Mouse (Mus musculus) spleen, postnatal 10 days (tissue): ENCODE data around the gene Cmbl.

Experiments used
- DNase-seq, 2 experiments: peaks; one replicate each; pipeline ENCODE4 v3.0.0; 2021 to 2022; ENCODE audit warnings: low spot score in 2 of 2

Gene Cmbl

DNA sequence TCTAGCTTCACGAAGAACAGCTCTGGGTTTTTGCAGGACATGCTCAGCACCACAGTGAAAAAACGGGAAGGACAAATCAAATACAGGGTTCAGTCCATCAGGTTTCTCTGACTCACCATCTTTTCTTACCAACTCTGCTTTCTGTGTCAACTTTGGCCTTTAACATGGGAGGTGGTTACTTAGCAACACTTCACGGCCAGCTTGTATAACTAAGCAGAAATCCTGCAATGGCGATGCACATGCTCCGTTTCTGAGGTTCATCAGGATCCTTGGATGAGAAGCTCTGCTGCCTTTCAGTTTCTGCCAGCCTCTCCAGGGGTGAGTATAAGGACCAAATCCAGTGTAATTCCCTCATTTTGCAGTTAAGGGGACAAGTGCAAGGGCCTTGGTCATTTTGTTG lies at the start of gene Cmbl:
Cmbl (plus strand) TSS at position 206 of the 400 bp plus-strand sequence.
- no peak for DNase-seq

DNA sequence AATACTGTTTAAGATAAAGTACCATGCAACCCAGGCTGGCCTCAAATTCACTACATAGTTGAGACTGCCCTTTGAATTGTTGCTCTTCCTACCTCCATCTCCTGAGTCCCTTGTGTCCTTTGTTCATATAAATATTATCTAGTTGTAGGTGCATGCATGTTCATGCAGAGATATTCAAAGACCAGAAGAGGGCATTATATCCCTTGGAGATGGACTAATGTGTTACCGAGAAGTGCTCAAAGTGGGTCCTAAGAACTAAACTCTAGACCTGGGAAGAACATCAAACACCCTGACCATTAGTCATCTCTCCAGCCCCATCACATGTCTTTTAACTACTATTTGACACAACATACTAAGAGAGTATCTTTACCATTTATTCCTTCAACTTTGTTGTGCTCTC lies 48.0 kb upstream of the Cmbl start:
- no peak for DNase-seq

DNA sequence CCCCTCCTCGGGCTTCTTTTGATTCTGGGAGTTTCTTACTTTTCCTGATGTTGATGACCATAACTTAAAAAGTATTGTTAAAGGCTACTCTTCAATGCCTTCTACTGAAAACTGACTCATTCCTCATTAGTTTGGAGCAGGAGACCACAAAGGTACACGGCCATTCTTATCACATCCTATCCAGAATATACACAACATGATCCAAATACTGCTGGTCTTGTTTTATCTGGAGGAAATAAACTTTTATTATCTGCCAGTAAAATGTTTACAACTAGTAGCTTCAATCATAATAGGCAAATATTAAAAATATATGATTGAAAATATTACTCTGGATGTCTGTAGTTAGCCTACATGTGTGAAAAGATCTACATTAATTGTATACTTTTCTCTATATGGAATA lies 46.8 kb upstream of the Cmbl start:
- DNase-seq: no peak

DNA sequence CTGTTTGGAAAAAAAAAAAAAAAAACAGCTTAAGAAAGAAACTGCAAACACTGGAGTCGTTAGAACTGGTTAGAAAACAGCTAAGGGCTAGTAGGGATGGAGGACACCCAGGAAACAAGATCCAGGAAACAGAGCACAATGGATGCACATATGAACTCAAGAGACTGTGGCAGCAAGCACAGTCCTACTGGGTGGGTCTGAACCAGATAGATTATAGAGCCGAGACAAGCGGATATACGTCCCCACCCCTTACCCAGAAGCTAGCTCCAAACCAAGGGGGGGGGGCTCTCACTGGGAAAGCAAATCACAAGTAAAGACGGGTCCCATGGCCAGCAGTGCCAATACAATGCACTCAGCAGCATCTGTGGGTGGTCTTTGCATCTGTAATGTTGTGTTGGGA lies 46.2 kb upstream of the Cmbl start:
- DNase-seq: no peak

DNA sequence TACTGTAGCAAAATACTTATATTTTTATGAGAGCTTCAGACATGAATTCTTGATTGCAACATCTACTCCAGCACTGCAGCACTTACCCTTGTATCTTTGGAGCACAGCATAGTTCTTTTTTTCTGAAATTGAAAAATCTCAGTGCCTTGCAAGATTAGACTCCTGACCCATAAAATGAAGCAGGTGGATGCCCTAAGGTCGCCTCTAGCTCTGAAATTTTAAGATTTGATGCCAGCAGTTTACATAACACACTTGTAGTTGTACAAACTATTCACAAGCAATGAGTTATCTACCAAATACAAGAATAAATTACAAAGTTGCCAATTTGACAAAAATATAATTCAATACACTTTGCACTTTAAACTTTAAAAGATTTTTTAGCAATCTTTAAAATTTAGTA lies 38.7 kb upstream of the Cmbl start:
- DNase-seq: no peak

DNA sequence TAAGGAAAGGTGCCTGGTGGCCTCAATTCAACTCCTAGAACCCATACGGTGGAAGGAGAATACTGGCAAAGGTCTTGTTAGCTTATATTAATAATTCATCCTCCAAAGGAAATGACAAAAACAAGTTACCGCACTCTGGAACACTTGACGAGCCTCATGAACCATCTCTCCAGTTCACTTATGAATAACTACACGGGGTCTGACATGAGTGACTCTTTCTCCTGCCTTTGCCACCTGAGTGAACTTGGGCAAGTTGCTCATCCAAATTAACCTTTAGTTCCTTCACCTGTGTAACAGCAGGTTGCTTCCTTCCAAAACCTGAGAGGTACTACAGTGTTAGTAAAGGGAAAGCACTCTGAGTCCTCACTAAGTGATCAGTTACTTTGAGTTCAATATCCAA lies 36.7 kb upstream of the Cmbl start:
- no peak for DNase-seq

DNA sequence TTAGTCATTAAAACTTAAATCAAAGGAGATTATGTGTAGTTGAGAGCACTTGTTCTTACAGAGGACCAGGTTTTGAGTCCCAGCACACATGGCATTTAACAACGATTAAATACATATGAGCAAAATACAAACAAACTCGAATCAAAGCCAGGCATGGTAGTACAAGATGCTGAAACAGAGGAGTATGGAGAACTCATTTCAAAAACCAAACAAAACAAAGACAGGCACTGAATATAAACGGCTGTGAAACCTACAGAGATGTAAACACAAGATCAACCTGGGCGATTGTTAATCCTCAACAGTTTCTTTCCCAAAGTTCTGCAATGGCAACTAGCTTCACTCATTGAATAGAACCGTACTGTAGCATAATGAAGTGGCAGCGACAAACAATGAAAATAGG lies 36.1 kb upstream of the Cmbl start:
- no peak for DNase-seq

DNA sequence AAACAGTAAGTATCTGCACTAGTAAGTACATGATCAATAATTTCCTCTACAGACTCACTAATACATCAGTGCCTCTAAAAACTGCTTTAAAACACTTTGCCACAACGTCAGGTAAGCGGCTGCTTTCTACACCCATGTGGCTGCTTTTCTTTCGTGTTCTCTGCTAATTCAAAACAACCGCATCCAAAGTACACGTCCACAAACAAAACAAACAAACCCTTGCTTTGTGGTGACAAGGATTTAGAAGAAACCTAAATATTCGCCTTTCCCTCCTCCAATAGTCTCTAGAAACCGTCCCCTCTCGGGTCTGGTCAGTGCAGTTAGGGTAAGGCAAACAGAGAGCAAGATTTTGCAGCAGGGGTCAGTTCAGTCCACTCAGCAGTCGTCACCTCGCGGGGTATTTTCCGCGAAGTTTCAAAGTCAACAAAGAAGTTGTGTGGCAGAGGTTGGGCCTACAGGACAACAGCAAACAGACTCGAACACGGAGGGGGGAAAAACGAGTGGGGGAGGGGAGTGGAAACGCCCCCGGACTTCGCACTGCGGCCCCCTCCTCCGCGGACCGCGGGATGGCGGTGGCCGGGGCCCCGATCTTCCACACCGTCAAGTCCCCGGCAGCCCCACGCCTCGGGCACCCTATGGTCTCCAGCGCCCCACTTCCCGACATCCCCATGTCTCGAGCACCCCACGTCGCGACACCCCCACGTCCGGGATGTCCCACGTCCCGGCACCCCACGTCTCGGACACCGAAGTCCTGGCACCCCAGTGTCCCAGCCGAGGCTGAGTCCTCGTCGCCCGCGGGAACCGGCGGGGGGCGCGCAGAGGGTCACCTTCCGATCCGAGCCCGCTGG lies 35.2 kb upstream of the Cmbl start:
- DNase-seq: peak; percentile 61 to 64

DNA sequence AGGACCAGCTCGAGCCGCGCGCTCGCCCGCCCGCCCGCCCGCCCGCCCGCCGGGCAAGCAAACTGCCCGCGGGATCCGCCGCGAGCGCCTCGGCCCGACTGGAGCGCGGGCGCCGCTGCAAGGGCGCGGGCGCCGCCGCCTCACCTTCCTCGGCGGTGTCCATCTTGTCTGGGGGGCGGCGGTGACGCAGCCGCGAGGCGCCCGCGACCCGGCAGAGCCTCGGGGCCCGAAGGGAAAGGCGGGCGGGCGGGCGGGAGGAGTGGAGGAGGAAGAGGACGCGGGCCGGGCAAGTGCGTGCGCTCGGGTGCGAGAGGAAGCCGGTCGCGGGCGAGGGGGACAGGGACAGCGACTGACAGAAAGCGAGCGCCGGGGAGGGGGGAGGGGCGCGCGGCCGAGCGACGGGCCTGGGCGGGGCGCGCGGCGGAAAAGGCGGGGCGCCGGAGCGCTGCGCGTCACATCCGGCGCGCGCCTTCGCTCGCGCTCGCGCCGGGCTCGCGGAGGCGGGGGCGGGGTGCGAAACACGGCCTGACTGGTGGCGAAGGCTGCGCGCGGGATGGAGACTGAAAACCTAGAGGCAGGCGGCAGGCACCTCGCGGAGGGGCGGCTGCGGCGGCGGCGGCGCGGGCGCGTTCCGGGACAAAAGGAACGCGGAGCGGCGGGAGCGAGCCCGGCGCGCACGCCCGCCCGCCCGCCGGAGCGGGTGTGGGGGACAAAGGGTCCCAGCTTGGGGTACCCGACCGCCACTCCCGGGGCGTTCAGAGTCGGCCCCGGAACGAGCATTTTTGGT lies 34.3 kb upstream of the Cmbl start, which contains the start of gene March6:
March6 (minus strand) TSS at position 395 of the 787 bp plus-strand sequence.
- peak; percentile 84 to 93 for DNase-seq

DNA sequence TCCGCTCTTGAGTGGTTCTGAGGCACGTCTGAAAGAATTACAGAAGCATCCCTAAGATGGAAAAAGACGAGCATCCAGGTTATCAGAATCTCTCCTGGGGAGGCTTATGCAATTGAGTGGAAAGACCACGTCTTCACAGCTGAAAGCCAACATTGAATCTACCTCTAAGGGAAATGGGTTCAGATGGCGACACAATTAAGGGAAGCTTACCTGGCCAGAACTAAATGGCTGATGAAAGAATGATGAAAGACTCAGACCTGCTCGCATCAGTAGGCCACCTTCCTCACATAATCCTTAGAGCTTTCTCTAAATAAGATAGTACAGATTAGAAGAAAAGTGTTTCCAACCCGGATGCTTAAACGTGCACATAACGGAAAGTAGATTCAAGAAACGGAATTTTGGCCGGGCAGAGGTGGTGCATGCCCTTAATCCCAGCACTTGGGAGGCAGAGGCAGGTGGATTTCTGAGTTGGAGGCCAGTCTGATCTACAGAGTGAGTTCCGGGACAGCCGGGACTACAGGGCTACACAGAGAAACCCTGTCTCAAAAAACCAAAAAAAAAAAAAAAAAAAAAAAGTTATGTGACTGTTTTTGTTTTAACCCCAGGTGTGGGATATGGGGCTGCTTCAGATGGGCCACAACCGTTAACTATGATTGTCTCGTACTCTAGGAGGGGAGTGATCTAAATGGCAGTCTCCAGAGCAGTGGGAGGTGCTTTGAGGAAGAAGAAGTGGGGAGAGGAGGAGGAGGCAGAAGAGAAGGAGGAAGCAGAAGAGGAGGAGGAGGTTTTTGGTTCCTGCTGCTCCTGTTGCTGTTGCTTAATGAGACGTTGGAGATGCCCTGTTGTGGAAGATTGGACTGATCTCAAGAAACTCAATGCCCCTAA lies 33.5 kb upstream of the Cmbl start:
- peak; percentile 31 to 47 for DNase-seq

DNA sequence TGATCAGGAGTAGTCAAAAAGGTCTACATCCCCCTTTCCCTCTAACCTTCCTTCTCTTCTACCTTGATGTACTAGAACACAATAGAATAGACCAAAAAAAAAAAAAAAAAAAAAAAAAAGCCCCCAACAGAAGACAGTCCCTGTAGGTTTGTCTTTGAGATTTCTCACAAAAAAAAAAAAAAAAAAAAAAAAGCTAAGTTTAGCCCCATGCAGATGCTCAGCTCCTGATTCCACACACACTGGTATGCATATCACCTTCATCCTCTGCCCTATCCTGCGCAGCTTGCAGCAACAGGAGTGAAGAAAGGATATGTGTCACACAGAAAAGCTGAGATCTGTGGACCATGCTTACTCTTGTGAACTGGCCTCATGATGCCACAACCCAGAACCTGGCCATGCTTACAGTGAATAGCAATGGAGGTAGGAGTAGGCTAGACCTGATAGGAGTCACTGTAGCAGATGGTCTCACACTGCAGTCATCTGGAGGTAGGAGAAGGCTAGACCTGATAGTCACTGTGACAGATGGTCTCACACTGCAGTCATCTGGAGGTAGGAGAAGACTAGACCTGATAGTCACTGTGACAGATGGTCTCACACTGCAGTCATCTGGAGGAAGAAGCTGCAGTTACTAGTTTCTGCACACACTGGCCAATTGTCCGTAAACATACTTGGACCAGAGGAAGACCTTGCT lies 32.7 kb upstream of the Cmbl start:
- DNase-seq: no peak

DNA sequence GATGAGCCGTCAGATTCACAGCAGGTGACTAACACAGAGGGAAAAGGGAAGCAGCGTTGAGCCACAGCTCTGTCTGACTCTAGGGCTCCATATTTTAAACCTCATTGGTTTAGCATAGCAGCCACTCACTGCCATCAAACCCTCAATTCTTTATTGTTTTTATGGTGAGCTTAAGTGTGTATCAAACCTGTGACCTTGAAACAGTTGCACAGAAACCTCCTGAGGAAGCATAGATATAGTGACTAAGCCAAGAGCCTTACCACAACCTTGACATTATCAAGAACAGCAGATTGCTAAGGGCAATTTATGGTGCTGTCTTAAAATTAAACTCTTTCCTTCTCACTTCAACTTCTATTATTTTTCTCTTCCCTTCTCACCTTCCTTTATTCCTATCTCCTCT lies 31.7 kb upstream of the Cmbl start:
- DNase-seq: no peak

DNA sequence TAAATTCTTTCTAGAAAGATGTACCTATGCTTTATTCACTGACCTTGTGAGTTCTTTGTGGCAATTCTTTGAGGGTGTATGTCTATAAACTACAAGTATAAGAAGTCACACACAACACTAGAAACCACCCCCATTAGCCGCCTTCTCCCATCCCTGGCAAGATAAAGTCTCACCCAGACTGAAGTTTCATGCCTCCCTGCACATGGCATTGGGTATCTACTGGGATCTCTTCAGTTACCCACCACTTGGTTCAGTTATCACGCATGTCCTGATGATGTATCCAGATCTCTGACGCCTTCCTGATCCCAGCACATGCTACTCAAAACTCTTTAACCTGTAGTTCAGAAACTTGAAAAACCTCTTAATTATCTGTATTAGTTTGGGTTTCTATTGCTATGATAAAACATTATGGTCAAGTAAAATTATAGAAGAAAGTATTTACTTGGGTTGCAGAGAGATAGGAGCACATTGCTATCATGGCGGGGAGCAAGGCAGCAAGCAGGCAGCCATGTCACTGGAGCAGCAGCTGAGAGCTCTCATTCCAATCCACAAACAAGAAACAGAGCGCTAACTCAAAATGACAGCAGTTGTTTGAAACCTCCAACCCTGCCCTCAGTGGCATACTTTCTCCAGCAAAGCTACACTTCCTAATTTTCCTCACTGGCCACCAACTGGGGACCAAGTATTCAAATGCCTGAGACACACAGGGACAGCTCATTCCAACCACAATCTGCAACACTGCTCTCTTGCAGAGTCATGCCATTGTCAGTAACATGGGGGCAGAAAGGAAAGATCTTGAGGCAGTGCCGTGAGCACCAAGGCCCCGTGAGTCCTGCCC lies 30.5 kb upstream of the Cmbl start:
- DNase-seq: no peak

DNA sequence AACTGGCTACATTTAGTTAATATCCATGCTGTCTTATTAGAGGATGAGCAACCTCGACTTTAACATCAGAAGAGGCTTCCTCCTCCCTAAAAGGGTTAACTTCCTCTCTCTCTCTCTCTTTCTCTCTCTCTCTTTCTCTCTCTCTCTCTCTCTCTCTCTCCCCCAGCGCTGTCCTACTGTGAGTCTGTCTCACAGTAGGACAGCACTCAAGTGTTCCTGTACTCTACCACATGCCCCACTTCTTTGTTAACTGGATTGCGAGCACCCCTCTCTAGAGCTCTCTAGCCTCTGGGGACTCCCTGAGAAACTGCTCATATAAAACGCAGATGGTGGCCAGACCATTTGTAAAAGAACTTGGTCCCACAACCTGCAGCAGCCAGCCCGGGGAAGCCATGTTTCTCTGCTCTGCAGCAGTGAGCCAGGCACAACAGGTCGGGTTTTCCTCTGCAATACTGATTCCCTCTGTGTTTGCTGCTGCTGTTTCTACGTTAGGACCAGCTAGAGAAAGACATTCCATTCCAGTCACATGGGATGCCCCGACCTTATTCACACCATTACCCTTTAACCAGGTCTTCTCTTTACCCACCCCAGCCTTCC lies 29.8 kb upstream of the Cmbl start:
- no peak for DNase-seq

DNA sequence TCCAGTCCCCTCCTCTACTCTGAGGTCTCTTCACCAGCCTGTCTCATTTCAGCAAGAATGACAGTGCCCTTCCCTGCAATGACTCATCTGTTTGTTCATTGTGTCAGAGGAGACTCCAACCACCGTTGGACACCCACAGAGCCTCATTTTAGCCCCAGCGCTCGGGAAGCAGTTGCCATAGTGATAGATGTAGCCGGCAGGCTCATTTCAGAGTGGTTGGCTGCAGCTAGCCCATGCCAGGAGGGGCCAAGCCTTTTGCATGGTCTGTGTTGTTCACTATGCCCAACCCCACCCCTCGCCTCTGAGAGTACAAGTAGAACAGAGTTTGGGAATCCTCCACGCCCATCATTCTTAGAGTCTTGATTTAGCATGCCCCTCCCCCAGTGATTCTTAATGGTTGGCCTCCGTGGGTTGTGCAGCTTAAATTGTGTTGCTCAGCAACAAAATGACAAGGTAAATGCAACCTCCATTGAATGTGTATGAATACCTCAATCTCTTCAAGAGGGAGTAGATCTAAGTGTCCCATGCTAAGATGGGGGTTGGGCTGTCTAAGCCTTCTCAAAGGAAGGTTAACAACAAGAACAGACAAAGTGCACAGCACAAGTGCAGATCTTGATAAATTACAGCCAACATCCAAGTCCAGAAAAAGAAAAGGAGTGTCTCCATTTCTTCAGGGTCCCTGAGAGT lies 29.0 kb upstream of the Cmbl start:
- no peak for DNase-seq

DNA sequence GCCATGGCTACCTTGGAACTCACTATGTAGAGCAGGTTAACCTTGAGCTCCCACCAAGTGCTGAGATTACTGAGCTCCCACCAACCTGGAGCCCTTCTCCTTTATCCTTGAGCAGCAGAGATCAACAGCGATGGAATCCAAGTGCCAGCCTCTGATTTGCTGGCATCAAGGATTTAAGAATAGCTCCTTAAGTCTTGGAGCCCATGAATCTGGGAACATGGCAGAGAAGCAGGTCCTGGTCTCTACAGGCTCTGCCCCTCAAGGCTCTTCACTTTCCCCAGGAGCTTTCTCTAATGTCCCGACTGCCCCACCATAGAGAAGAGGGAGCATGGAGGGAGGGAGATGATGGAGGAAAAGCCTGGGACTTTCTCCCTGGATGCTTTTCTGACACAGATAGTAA lies 27.5 kb upstream of the Cmbl start:
- no peak for DNase-seq

DNA sequence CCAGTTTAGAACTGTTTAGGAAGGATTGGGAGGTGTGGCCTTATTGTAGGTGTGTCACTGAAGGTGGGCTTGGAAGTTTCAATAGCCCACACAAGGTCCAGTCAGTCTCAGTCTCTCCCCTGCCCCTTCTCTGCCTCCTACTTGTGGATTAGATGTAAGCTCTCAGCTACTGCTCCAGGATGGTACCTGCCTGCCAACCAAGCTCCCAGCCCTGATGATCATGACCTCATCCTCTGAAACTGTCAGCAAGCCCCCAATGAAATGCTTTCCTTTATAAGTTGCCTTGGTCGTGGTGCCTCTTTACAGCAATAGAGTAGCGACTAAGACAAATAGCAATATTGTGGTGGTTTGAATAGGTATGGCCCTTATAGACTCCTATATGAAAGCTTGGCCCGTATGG lies 26.8 kb upstream of the Cmbl start:
- no peak for DNase-seq

DNA sequence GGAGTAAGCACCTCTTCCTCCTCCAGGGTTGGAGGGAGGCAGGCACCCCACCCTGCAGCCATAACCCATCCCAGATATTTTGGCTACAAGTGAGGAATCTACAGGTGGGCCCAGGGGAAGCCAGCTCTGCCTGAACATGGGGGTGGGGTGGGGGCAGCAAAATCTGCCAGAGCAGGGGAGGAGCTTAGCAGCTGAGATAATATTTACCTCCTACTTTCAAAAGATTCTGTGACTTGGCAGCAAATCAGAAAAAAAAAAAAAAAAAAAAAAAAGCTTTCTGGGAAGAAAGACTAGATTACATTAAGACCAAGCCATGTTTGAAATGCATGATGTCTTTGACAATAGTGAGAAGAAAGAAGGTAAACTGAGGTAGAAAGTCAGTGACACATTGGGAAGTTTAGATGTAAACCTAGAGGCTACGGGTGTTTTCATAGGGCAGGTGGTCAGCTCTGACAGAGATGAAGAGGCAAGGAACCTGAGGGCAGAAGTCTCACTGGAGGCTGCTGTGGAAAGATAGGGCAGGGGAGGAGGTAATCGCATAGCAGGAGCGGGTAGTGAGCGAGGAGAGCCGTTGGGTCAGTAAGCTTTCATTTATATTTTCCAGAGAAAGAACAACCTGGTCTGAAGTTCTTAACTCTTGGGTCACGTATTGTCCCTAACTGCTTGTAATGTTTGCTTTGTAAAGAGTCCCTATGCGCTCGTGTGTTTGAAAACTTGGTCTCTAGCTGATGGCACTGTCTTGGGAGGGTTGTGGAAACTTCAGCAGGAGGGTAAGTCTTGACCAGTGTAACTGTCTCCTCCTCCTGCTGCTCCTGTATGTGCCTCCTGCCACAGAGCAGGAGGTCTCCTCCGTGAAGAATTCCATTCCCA lies 25.3 kb upstream of the Cmbl start:
- DNase-seq: peak in 1 of 2 experiments; percentile 60

DNA sequence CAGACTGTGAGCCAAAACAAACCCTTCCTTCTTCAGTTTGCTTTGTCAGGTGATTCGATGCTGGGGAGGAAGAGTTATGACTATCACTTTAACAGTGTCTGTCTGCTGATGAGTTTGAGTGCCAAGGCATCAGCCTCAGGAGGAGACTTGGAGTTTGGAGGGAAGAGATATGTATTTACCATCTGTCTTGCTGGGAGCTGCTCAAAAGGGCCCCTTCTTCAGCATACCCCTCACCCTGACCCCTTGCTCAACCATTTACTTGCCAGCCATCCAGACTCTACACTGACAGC lies 24.7 kb upstream of the Cmbl start:
- no peak for DNase-seq
